Mouse (Mus musculus): ENCODE results near the gene Syk. TPM values are rescaled to one million over a fixed set of nuclear protein-coding genes. Genes with fewer than 3 reads are reported as not detected.

The Syk gene
- polyA plus RNA-seq (2016; fragmentation: Nextera tagmentation; extraction: Ambion mirVana), result 1.3 and 1.6 TPM in 2 replicates

DNA sequence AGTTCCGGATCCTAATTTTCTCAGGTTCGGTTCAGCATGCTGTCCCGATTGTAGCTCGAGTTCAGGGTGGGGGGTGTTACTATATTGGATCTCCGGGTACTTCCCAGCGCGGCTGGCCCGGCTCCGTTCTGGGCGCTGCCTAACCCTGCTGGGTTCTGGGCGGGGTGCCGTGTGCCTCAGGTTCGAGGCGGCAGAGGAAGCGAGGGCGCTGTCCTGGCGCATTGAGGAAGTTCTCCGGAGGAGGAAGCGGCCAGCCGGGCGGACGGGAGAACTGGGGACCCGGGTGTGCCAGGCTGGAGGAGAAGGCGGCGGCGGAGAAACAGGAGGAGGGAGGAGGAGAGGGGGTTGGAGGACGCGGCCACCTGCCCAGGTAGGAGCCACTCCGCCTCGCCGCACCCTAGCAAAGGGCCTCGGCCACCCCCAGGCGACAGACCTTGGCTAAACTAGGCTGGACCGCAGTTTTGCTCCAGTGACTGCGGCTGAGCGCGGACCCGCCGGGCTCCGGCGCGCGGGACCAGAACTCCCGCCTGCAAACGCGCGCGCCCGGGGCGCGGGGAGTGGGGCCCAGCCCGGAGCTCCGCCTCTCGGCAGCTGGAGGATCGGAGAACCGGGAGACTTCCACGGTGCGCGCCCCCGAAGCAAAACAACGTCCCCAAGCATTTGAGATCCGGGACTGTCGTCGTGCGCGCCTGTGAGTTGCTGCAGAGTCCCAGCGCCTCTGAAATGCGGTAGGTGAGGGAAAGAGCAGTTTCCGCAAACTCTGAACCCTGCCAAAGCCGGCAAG is at the start of gene Syk:
Gene Syk (plus strand): TSS at position 296 of the 784 bp plus-strand sequence.
- Histone ChIP-seq H3K27ac (no peak within 1 kb of the TSS), H3K9me3 (no peaks in the 10 kb centered on the region), H3K4me2 (peak within 1 kb of the TSS; percentile 95), H3K36me3 (replicated peaks) (no peaks in the 10 kb centered on the region), H3K27me3 (peaks cover 36% of the 10 kb centered on the region), H3K4me1 (peaks cover 11% of the 10 kb centered on the region), H3K9ac (peak within 1 kb of the TSS; percentile 61), H3K4me3 (replicated peaks) (peak within 1 kb of the TSS; percentile 58)
- under 1% methylated on average over 70 of the region's 70 CpGs for WGBS
- peak; percentile 60 for ATAC-seq (ENCODE audit: low FRiP score)

DNA sequence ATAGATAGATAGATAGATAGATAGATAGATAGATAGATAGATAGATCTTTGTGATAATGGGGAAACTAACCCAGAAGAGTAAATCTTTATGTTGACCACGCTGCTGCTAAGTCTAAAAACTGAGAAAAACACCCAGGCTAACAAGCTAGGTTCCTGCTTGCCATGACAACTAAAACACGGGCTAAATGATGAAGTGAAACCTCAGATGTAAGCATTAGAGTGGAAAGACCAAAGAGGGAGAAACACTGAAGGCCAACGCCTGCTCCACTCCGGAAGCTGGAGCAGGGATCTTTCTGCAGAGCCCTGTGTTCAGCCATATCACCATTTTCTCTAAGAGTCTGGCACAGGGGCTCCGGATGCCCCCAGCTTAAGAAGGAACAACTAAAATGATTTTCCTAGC is 49.3 kb upstream of the Syk start:
- Histone ChIP-seq H3K4me3 (replicated peaks) (no peak overlapping the region), H3K27me3 (peaks cover 39% of the 10 kb centered on the region), H3K36me3 (replicated peaks) (no peaks in the 10 kb centered on the region), H3K27ac (no peak overlapping the region), H3K4me2 (no peak overlapping the region), H3K9ac (no peak overlapping the region), H3K4me1 (peaks cover 11% of the 10 kb centered on the region), H3K9me3 (no peaks in the 10 kb centered on the region)
- 79% methylated on average over 5 of the region's 5 CpGs for WGBS
- no peak for ATAC-seq (ENCODE audit: low FRiP score)

DNA sequence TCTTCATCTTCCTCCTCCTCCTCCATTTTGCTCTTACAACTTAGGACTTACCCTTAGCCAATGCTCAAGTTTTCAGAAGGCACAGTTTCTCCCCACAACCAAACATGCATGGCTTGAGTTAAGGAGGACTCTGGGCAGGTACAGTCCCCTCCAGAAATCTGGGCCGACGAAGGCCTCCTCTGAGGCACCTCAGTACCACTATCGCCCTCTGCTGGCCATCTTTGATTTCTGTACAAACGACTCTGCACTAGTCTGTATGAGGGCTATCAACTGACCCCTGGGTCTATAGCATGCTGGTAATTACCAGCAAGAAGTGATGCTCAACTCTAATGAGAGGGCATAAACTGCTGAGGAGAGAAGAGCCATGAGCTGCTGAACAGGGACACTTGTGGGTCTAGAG is 47.4 kb upstream of the Syk start:
- Histone ChIP-seq H3K4me1 (peaks cover under 1% of the 10 kb centered on the region), H3K36me3 (replicated peaks) (no peaks in the 10 kb centered on the region), H3K9me3 (no peaks in the 10 kb centered on the region), H3K4me2 (no peak overlapping the region), H3K9ac (no peak overlapping the region), H3K4me3 (replicated peaks) (no peak overlapping the region), H3K27me3 (peaks cover 23% of the 10 kb centered on the region), H3K27ac (no peak overlapping the region)
- WGBS, result 4% methylated on average over 4 of the region's 4 CpGs
- ATAC-seq (ENCODE audit: low FRiP score), result no peak

DNA sequence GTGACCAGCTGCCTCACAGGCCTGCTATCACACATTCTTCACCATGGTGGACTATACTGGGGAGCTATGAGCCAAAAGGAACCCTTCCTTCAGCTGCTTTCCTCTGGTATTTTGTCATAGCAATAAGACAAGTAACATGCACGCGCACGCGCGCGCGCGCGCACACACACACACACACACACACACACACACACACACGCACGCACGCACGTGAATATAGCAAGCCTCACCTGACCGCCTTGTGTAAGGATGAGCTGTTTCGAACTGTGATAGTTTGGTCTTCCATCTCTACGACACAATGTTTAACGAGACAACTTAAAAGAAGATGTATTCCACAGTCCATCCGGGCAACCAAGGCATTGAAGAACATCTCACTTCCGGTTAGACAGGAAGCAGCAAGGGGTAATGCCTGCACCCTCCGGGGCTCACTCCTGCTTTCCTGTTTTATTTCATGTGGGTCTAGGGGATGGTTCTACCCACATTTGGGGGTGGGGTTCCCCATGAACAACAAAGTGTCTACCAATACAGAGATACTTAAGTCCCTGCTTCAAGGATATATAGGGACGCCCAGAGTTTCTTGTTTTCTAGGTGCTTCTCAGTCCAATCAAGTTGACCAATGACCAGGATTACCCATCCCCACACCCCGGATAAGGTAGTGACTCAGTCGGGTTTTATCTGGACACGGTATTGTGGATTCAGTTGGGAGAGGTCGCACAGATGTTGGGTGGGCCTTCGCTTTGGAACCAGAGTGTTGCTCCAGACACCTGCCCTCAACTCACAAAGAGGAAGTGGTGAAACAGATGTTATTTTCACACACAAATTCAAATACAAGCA is 45.0 kb upstream of the Syk start:
- no peaks in the 10 kb centered on the region for H3K36me3 ChIP-seq (replicated peaks)
- H3K9me3 ChIP-seq, result no peaks in the 10 kb centered on the region
- H3K27me3 ChIP-seq, result peaks cover 19% of the 10 kb centered on the region
- no peak for ATAC-seq (ENCODE audit: low FRiP score)
- 95% methylated on average over 26 of the region's 26 CpGs for WGBS
- H3K27ac ChIP-seq, result no peak overlapping the region
- H3K9ac ChIP-seq, result no peak overlapping the region
- H3K4me2 ChIP-seq, result no peak overlapping the region
- no peaks in the 10 kb centered on the region; the same call in 1 of the 2 replicates for H3K4me1 ChIP-seq
- H3K4me3 ChIP-seq (replicated peaks), result no peak overlapping the region

DNA sequence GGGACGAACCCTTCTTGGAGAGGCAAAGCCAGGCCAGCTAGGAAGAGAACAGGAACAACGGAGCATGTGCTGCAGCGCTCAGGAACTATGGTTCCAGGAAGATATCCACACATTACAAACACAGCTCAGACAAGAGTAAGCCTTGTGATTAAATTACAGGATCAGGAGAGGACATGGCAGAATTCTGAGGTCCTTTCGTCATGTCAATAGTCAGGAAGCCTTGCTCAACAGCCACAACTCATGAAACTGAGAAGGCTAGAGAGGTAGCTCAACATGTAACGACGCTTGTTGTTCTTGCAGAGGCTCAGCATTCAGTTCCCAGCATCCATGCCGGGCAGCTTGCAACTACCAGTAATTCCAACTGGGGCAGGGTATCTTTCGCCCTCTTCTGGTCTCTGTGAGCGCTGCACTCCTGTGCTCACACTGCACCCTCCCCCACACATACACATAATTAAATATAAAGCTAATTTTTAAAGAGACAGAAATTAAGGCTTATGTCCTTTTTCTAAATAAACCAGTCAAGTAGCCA is 44.3 kb upstream of the Syk start:
- H3K27ac ChIP-seq, result no peak overlapping the region
- WGBS, result 93% methylated on average over 9 of the region's 9 CpGs
- H3K4me3 ChIP-seq (replicated peaks), result no peak overlapping the region
- H3K4me1 ChIP-seq, result no peaks in the 10 kb centered on the region; the same call in 1 of the 2 replicates
- no peak overlapping the region for H3K9ac ChIP-seq
- H3K9me3 ChIP-seq, result no peaks in the 10 kb centered on the region
- no peaks in the 10 kb centered on the region for H3K36me3 ChIP-seq (replicated peaks)
- no peak for ATAC-seq (ENCODE audit: low FRiP score)
- H3K27me3 ChIP-seq, result peaks cover 19% of the 10 kb centered on the region
- H3K4me2 ChIP-seq, result no peak overlapping the region

DNA sequence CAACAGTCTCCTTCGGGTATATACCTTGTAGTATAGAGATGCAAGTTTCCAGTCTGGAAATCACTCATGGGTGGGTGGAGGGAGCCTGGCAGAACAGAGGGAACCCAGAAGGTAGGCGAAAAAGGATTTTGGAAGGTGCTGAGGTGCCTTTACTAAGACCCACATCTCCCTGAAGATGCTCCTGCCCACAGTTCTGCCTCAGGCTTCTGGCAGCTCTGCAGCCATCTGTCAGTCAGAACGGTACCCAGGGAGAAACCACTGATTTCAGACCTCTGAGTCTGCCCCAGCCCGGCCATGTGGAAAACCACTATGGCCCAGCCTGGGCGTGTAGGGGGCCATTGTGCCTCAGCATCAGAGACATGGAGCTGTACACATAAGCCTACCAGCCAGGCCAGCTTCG is 43.5 kb upstream of the Syk start:
- Histone ChIP-seq H3K4me2 (no peak overlapping the region), H3K27ac (no peak overlapping the region), H3K4me3 (replicated peaks) (no peak overlapping the region), H3K27me3 (peaks cover 14% of the 10 kb centered on the region), H3K9ac (no peak overlapping the region), H3K9me3 (no peaks in the 10 kb centered on the region), H3K4me1 (no peaks in the 10 kb centered on the region; the same call in 1 of the 2 replicates), H3K36me3 (replicated peaks) (no peaks in the 10 kb centered on the region)
- no peak for ATAC-seq (ENCODE audit: low FRiP score)
- WGBS, result 83% methylated on average over 6 of the region's 6 CpGs

DNA sequence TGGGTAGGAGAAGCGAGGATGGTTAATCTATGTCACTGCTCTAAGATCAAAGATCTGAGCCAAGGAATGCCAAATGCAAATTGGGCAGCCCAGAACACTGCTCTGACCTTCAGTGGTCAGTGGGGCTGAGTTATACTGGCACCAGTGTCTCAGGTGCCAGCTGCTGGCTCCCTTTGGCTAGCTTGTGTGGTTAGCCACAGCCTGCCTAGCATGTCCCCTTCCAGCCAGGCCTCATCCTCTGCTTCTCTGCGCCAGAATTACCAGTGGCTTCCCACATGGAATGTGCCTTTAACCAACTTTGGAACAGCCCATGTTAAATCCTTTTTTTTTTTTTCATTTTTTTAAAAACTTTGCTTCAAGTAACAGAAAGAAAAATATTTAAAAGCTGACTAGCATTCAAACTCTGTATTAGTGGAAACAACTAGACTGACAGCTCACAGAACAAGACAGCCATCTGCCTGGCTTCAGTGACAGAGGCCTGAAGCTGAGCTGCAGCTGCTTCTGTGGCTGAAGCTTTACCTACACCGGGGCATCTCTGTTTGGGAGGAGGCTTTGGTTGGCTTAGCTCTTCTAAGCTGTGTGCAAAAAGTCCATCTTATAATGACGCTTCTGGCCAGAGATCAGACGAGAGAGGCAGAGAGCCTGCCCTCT is 41.5 kb upstream of the Syk start:
- H3K36me3 ChIP-seq (replicated peaks), result no peaks in the 10 kb centered on the region

DNA sequence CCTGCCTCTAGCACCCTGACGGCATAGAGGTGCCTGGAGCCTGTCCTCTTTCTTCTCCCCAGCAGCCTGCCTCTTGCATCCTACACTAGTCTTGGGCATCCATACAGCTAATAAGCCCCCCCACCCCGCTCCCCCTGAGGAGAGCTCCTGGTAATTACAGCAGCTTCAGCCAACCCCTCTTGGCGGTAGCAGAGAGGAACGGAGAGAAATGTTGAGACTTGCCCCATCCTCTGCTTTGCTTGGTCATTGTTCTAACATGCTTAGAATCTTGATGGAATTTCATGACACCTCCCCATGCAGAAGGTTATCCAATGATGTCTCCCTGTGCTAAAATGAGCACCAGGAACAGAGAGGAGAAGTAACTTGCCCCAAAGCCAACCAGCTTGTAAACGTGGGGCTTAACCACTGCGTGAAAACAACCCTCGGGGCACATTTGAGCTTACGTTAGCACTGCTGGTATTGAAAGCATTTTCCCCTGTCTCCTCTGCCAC is 40.9 kb upstream of the Syk start:
- Histone ChIP-seq H3K27ac (no peak overlapping the region), H3K27me3 (peaks cover 4% of the 10 kb centered on the region; the same call in 1 of the 2 replicates), H3K9ac (no peak overlapping the region), H3K4me1 (no peaks in the 10 kb centered on the region; the same call in 1 of the 2 replicates), H3K4me2 (no peak overlapping the region), H3K9me3 (no peaks in the 10 kb centered on the region), H3K4me3 (replicated peaks) (no peak overlapping the region), H3K36me3 (replicated peaks) (no peaks in the 10 kb centered on the region)
- ATAC-seq (ENCODE audit: low FRiP score), result no peak
- 72% methylated on average over 8 of the region's 8 CpGs for WGBS

More for the DNA sequence above, 41.5 kb upstream of the Syk start:
- 75% methylated on average over 5 of the region's 5 CpGs for WGBS
- Histone ChIP-seq H3K9ac (no peak overlapping the region), H3K27me3 (peaks cover 9% of the 10 kb centered on the region), H3K27ac (no peak overlapping the region), H3K4me2 (no peak overlapping the region), H3K4me3 (replicated peaks) (no peak overlapping the region), H3K9me3 (no peaks in the 10 kb centered on the region), H3K4me1 (no peaks in the 10 kb centered on the region; the same call in 1 of the 2 replicates)
- ATAC-seq (ENCODE audit: low FRiP score), result no peak

DNA sequence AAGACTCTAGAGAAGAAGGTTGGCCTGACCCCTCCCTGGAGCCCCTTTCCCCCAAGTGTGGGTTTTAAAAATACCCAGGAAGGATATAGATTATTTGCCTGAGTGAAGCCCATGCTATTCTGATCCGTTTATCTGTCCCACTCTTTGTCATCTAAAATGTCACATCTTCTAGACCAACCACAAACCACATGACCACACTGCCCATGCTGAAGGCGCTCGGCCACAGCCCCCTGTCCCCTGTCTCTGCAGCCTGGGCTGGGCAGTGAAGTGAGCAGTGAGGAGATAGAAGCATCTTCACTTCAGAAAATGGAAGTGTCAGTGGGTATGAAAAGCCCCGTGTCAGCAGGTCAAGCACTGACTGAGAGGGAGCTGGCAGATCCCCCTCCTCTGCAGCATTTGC is 40.3 kb upstream of the Syk start:
- Histone ChIP-seq H3K4me3 (replicated peaks) (no peak overlapping the region), H3K27me3 (peaks cover 4% of the 10 kb centered on the region; the same call in 1 of the 2 replicates), H3K9ac (no peak overlapping the region), H3K36me3 (replicated peaks) (no peaks in the 10 kb centered on the region), H3K9me3 (no peaks in the 10 kb centered on the region), H3K27ac (no peak overlapping the region), H3K4me2 (no peak overlapping the region), H3K4me1 (no peaks in the 10 kb centered on the region; the same call in 1 of the 2 replicates)
- WGBS, result 69% methylated on average over 4 of the region's 4 CpGs
- ATAC-seq (ENCODE audit: low FRiP score), result no peak

DNA sequence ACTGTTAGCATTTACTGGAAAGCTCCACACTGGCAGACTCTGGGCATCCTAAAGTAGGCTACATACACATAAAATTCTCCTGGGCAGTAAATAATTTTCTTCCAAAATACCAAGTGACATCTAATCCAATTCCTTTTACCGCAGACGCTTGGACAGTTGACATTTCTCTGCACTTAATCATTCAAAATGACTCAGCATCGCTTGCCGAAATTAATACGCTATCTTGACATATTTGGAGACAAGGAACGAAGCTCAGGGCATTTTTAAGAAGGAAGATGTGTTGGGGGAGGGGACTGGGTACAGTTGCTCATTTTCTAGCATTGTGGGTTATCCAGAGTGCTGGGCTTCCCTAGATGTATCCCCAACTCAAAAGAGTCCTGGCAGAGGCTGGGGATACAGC is 36.7 kb upstream of the Syk start:
- H3K4me1 ChIP-seq, result no peaks in the 10 kb centered on the region; the same call in 1 of the 2 replicates
- no peaks in the 10 kb centered on the region for H3K9me3 ChIP-seq
- 89% methylated on average over 6 of the region's 6 CpGs for WGBS
- no peaks in the 10 kb centered on the region for H3K36me3 ChIP-seq (replicated peaks)
- H3K4me3 ChIP-seq (replicated peaks), result no peak overlapping the region
- no peak overlapping the region for H3K4me2 ChIP-seq
- no peak overlapping the region for H3K27ac ChIP-seq
- no peak overlapping the region for H3K9ac ChIP-seq
- H3K27me3 ChIP-seq, result peaks cover 4% of the 10 kb centered on the region; the same call in 1 of the 2 replicates
- ATAC-seq (ENCODE audit: low FRiP score), result no peak

DNA sequence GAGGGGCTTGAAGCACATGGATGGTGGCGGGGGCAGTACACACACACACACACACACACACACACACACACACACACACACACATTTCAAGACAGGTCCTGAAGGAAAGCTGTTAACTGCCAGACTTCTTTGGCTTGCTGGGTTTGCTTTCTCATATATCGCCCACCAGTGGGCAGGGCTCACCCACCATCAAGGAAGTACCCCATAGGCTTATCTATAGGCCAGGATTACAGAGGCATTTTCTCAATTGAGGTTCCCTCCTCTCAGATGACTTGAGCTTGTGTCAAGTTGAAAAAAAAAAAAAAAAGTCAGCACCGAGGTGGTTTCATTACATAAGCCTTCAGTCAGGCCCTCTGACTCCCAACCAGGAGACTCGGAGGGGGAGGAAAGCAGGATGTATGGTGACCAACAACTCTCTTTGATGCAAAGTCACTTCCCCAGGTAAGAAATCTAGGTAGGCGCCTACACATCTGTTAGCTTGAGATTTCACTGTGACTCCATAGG is 32.2 kb upstream of the Syk start:
- H3K27me3 ChIP-seq, result no peaks in the 10 kb centered on the region
- H3K27ac ChIP-seq, result no peak overlapping the region
- H3K9me3 ChIP-seq, result no peaks in the 10 kb centered on the region
- 72% methylated on average over 5 of the region's 5 CpGs for WGBS
- no peaks in the 10 kb centered on the region for H3K36me3 ChIP-seq (replicated peaks)
- H3K9ac ChIP-seq, result no peak overlapping the region
- H3K4me3 ChIP-seq (replicated peaks), result no peak overlapping the region
- no peak overlapping the region for H3K4me2 ChIP-seq
- H3K4me1 ChIP-seq, result no peaks in the 10 kb centered on the region
- ATAC-seq (ENCODE audit: low FRiP score), result no peak

Measured in forebrain, embryonic 12.5 days (tissue).